Mouse (Mus musculus): ENCODE measurements around the gene Ccdc113. TPM values are rescaled to one million over a fixed set of nuclear protein-coding genes. Genes with fewer than 3 reads are reported as not detected.

Gene Ccdc113
- polyA plus RNA-seq, 1 experiment from 2014 or later: 0.27 TPM

DNA sequence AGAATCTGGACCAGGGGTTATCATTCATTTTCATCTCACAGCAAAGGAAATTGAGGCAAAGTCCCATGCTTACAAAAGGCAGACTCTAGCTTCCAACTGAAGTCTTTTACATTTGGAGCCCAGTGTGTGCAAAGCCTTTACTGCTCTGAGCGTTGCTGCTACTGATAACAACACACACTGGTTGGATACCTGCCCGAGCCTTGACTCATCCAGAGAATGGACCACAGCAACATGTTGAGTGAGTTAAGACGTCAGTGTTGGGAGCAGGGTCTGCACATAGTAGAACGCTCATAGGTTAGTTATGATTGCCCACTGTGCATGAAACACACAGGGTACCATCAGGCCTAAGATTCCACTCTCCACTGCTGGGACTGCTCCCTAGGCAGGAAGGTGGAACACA lies 9.9 kb upstream of the Ccdc113 start:
- H3K4me2 ChIP-seq (ENCODE audit: low read length): no peak overlapping the region
- no peaks in the 10 kb centered on the region for H3K36me3 ChIP-seq (ENCODE audit: control insufficient read depth, insufficient read depth, low read length)
- no peaks in the 10 kb centered on the region for H3K9me3 ChIP-seq (ENCODE audit: control insufficient read depth, low read length)
- H3K9ac ChIP-seq (ENCODE audit: low read length): no peak overlapping the region
- no peaks in the 10 kb centered on the region for H3K27me3 ChIP-seq (replicated peaks; ENCODE audit: control insufficient read depth, insufficient read depth, low read length)
- H3K4me3 ChIP-seq (ENCODE audit: low read depth, low read length): no peak overlapping the region
- ATAC-seq (replicated peaks; ENCODE audit: low FRiP score, low TSS enrichment, low read depth) (no peak), DNase-seq (ENCODE audit: low spot score) (no peak)
- WGBS: 87% methylated on average over 4 of the region's 4 CpGs
- no peaks in the 10 kb centered on the region for H3K4me1 ChIP-seq (replicated peaks; ENCODE audit: control insufficient read depth, insufficient read depth, low read length)
- no peak overlapping the region for H3K27ac ChIP-seq (ENCODE audit: low read depth)

GRCm38 (mm10) chr8:95528194-95528593 lies 5.7 kb upstream of the Ccdc113 start:
- H3K4me2 ChIP-seq (ENCODE audit: low read length): no peak overlapping the region
- H3K4me3 ChIP-seq (ENCODE audit: low read depth, low read length): no peak overlapping the region
- 88% methylated on average over 10 of the region's 10 CpGs for WGBS
- no peak overlapping the region for H3K9ac ChIP-seq (ENCODE audit: low read length)
- H3K27ac ChIP-seq (ENCODE audit: low read depth): no peak overlapping the region
- DNase-seq (ENCODE audit: low spot score): no peak
- ATAC-seq (replicated peaks; ENCODE audit: low FRiP score, low TSS enrichment, low read depth): no peak
- H3K27me3 ChIP-seq (replicated peaks; ENCODE audit: control insufficient read depth, insufficient read depth, low read length): no peaks in the 10 kb centered on the region
- no peaks in the 10 kb centered on the region for H3K9me3 ChIP-seq (ENCODE audit: control insufficient read depth, low read length)
- H3K36me3 ChIP-seq (ENCODE audit: control insufficient read depth, insufficient read depth, low read length): no peaks in the 10 kb centered on the region
- no peaks in the 10 kb centered on the region for H3K4me1 ChIP-seq (replicated peaks; ENCODE audit: control insufficient read depth, insufficient read depth, low read length)

- DNase-seq (ENCODE audit: low spot score) (no peak), ATAC-seq (replicated peaks; ENCODE audit: low FRiP score, low TSS enrichment, low read depth) (no peak)
- H3K9ac ChIP-seq (ENCODE audit: low read length): no peak overlapping the region
- H3K27me3 ChIP-seq (replicated peaks; ENCODE audit: control insufficient read depth, insufficient read depth, low read length): no peaks in the 10 kb centered on the region
- no peak overlapping the region for H3K27ac ChIP-seq (ENCODE audit: low read depth)
- no peaks in the 10 kb centered on the region for H3K9me3 ChIP-seq (ENCODE audit: control insufficient read depth, low read length)
- no peaks in the 10 kb centered on the region for H3K4me1 ChIP-seq (replicated peaks; ENCODE audit: control insufficient read depth, insufficient read depth, low read length)
- no peaks in the 10 kb centered on the region for H3K36me3 ChIP-seq (ENCODE audit: control insufficient read depth, insufficient read depth, low read length)
- no peak overlapping the region for H3K4me3 ChIP-seq (ENCODE audit: low read depth, low read length)
- no peak overlapping the region for H3K4me2 ChIP-seq (ENCODE audit: low read length)
- 60% methylated on average over 9 of the region's 9 CpGs for WGBS
Measured at GRCm38 (mm10) chr8:95528750-95529310, 5.1 kb upstream of the Ccdc113 start.

GRCm38 (mm10) chr8:95532206-95532605 lies 1.7 kb upstream of the Ccdc113 start:
- WGBS: 61% methylated on average over 4 of the region's 4 CpGs
- Histone ChIP-seq H3K4me3 (ENCODE audit: low read depth, low read length) (no peak overlapping the region), H3K9ac (ENCODE audit: low read length) (no peak overlapping the region), H3K4me2 (ENCODE audit: low read length) (no peak overlapping the region), H3K27ac (ENCODE audit: low read depth) (no peak overlapping the region), H3K36me3 (ENCODE audit: control insufficient read depth, insufficient read depth, low read length) (no peaks in the 10 kb centered on the region), H3K27me3 (replicated peaks; ENCODE audit: control insufficient read depth, insufficient read depth, low read length) (no peaks in the 10 kb centered on the region), H3K4me1 (replicated peaks; ENCODE audit: control insufficient read depth, insufficient read depth, low read length) (no peaks in the 10 kb centered on the region), H3K9me3 (ENCODE audit: control insufficient read depth, low read length) (no peaks in the 10 kb centered on the region)
- DNase-seq (ENCODE audit: low spot score) (no peak), ATAC-seq (replicated peaks; ENCODE audit: low FRiP score, low TSS enrichment, low read depth) (no peak)

DNA sequence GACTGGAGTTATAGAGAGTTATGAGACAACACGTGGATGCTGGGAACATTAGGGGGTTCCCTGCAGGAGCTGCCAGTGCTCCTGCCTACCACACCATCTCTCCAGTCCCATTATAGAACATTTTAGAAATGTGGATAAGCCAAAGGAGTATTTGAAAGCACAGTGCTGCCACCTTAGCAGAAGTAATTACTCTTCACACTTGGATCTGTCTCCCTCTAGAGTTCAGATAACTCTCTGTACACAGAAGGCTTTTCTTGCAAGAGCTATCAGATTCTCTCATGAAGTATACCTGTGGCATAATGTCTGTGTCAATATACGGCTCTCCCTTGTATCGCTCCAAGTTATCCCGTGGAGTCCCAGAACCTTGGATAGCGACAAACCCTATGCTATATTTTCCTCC lies 5.6 kb downstream of the Ccdc113 start:
- no peaks in the 10 kb centered on the region for H3K27me3 ChIP-seq (replicated peaks; ENCODE audit: control insufficient read depth, insufficient read depth, low read length)
- DNase-seq (ENCODE audit: low spot score) (no peak), ATAC-seq (replicated peaks; ENCODE audit: low FRiP score, low TSS enrichment, low read depth) (no peak)
- no peak overlapping the region for H3K9ac ChIP-seq (ENCODE audit: low read length)
- no peak overlapping the region for H3K4me2 ChIP-seq (ENCODE audit: low read length)
- H3K4me3 ChIP-seq (ENCODE audit: low read depth, low read length): no peak overlapping the region
- H3K36me3 ChIP-seq (ENCODE audit: control insufficient read depth, insufficient read depth, low read length): no peaks in the 10 kb centered on the region
- no peak overlapping the region for H3K27ac ChIP-seq (ENCODE audit: low read depth)
- 63% methylated on average over 5 of the region's 5 CpGs for WGBS
- H3K4me1 ChIP-seq (replicated peaks; ENCODE audit: control insufficient read depth, insufficient read depth, low read length): no peaks in the 10 kb centered on the region
- no peaks in the 10 kb centered on the region for H3K9me3 ChIP-seq (ENCODE audit: control insufficient read depth, low read length)

DNA sequence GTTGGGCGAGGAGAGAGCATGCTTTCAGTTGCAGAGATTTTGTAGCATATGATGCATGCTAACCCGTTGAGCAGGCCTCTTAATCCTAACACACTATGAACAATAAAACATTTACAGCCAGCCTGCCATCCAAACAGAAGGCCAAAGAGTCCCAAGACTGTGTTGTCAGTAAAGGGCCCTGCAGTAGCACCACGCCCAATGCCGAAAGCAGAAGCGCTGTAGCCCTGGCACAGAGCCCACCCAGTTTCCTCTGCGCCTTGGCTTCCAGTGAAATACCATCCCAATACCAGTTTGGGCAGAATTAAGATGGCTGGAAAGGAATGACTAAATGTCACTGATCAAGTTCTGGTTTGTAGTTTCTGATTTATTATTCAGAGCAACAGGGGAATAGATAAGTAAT lies 8.3 kb downstream of the Ccdc113 start:
- DNase-seq (ENCODE audit: low spot score) (no peak), ATAC-seq (replicated peaks; ENCODE audit: low FRiP score, low TSS enrichment, low read depth) (no peak)
- Histone ChIP-seq H3K36me3 (ENCODE audit: control insufficient read depth, insufficient read depth, low read length) (no peaks in the 10 kb centered on the region), H3K4me1 (replicated peaks; ENCODE audit: control insufficient read depth, insufficient read depth, low read length) (no peaks in the 10 kb centered on the region), H3K9ac (ENCODE audit: low read length) (no peak overlapping the region), H3K27me3 (replicated peaks; ENCODE audit: control insufficient read depth, insufficient read depth, low read length) (no peaks in the 10 kb centered on the region), H3K4me2 (ENCODE audit: low read length) (no peak overlapping the region), H3K4me3 (ENCODE audit: low read depth, low read length) (no peak overlapping the region), H3K27ac (ENCODE audit: low read depth) (no peak overlapping the region), H3K9me3 (ENCODE audit: control insufficient read depth, low read length) (no peaks in the 10 kb centered on the region)
- 87% methylated on average over 6 of the region's 6 CpGs for WGBS

DNA sequence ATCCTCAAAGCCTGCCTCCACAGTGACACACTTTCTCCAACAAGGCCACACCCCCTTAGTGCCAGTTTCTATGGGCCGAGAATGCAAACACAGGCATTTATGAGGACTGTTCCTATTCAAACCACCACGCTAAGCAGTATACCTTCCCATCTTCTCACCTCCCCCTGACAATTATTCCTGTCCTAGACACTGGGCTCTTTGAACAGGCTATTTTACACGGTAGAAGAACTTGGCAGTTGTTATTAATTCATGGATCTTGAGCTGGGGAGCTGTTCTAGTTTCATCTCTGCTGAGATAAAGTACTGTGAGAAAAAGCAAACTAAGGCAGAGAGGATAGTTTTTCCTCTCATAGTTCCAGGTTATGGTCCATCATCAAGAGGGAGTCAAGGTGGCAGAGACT lies 9.2 kb downstream of the Ccdc113 start:
- Histone ChIP-seq H3K4me3 (ENCODE audit: low read depth, low read length) (no peak overlapping the region), H3K27ac (ENCODE audit: low read depth) (no peak overlapping the region), H3K36me3 (ENCODE audit: control insufficient read depth, insufficient read depth, low read length) (no peaks in the 10 kb centered on the region), H3K4me1 (replicated peaks; ENCODE audit: control insufficient read depth, insufficient read depth, low read length) (no peaks in the 10 kb centered on the region), H3K4me2 (ENCODE audit: low read length) (no peak overlapping the region), H3K27me3 (replicated peaks; ENCODE audit: control insufficient read depth, insufficient read depth, low read length) (no peaks in the 10 kb centered on the region), H3K9me3 (ENCODE audit: control insufficient read depth, low read length) (no peaks in the 10 kb centered on the region), H3K9ac (ENCODE audit: low read length) (no peak overlapping the region)
- ATAC-seq (replicated peaks; ENCODE audit: low FRiP score, low TSS enrichment, low read depth): no peak
- WGBS: 81% methylated on average over 3 of the region's 3 CpGs
- DNase-seq (ENCODE audit: low spot score): no peak

GRCm38 (mm10) chr8:95545815-95546214 lies 11.9 kb downstream of the Ccdc113 start:
- Histone ChIP-seq H3K4me1 (replicated peaks; ENCODE audit: control insufficient read depth, insufficient read depth, low read length) (no peaks in the 10 kb centered on the region), H3K9me3 (ENCODE audit: control insufficient read depth, low read length) (no peaks in the 10 kb centered on the region), H3K4me3 (ENCODE audit: low read depth, low read length) (no peak overlapping the region), H3K36me3 (ENCODE audit: control insufficient read depth, insufficient read depth, low read length) (no peaks in the 10 kb centered on the region), H3K27ac (ENCODE audit: low read depth) (no peak overlapping the region), H3K4me2 (ENCODE audit: low read length) (no peak overlapping the region), H3K27me3 (replicated peaks; ENCODE audit: control insufficient read depth, insufficient read depth, low read length) (no peaks in the 10 kb centered on the region), H3K9ac (ENCODE audit: low read length) (no peak overlapping the region)
- ATAC-seq (replicated peaks; ENCODE audit: low FRiP score, low TSS enrichment, low read depth): no peak
- WGBS: 68% methylated on average over 17 of the region's 17 CpGs
- no peak for DNase-seq (ENCODE audit: low spot score)

DNA sequence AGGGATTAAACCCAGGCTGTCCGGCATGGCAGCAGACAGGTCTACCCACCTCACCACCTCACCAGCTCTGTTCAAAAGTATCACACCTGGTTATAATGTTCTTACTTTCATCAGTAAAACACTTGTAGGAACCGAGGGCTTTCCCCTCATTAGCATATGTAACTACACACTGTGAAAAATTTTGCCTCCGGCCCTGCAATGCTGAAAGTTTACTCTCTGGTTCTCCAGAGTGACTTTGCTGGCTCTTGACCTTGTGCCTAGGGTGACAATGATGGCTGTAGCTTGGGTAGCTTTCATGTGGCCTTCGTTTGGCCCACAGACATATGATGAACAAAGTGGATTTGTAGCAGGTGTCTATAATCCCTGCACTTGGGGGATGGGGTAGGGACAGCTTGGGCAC lies 13.1 kb downstream of the Ccdc113 start:
- Histone ChIP-seq H3K27me3 (replicated peaks; ENCODE audit: control insufficient read depth, insufficient read depth, low read length) (no peaks in the 10 kb centered on the region), H3K4me2 (ENCODE audit: low read length) (no peak overlapping the region), H3K27ac (ENCODE audit: low read depth) (no peak overlapping the region), H3K4me1 (replicated peaks; ENCODE audit: control insufficient read depth, insufficient read depth, low read length) (no peaks in the 10 kb centered on the region), H3K9me3 (ENCODE audit: control insufficient read depth, low read length) (no peaks in the 10 kb centered on the region), H3K36me3 (ENCODE audit: control insufficient read depth, insufficient read depth, low read length) (no peaks in the 10 kb centered on the region), H3K4me3 (ENCODE audit: low read depth, low read length) (no peak overlapping the region), H3K9ac (ENCODE audit: low read length) (no peak overlapping the region)
- ATAC-seq (replicated peaks; ENCODE audit: low FRiP score, low TSS enrichment, low read depth) (no peak), DNase-seq (ENCODE audit: low spot score) (no peak)
- 85% methylated on average over 4 of the region's 4 CpGs for WGBS
